Comparison of ENCODE assay signal across 8 mouse cellular contexts in the genomic region with DNA sequence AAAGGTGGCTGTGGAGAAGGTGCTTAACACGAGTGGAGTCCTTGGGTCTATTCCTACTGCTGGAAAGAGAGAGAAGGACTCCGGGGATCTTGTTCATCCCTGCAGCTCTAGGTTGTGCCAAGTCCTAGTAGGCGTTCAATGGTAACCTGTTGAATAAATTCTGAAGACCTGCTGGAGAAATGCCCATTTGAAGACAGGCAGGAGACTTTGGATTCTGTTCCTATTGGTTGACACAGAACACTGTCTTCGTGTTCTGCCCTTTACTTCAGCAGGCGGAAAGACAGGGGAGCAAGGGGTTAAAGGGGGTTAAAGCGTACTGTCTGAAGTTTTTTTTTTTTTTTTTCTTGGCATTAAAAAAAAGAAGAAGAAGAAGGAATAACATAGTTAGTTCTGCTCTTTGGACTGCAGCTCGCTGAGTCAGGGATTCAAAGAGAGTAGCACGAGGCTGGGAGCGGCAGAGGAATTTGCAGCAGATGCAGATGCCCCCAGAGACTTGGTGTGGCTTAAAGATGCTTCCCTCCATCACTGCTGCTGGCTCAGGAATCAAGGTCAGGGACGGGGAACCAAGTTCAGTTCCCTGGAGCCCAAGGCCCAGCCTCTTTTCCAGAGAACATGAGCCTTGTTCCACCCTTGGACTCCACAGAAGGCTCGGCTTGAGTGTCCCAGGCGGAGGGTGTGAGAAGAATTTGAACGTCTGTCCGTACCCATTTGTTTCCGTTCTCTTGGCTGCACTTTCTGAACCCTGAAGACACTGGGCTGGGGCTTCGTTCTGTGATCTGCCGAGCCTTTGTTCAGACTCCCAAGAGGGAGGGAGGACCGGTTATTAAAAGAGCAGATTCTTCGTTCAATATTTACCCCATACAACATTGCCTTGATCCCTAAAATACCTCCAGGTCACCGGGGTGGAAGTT. TPM values are rescaled to one million over a fixed set of nuclear protein-coding genes. Genes with fewer than 3 reads are reported as not detected.
DNase-seq lines count a peak whose midpoint lies in the region; ATAC-seq lines count a peak whose summit lies in the region.
"Had no signal": no experiment of that assay in that cellular context is flagged by ENCODE, and none has a peak within 500 bp of the region (broad histone marks: within the 10 kb centered on the region; RNA-seq: fewer than 3 reads in every experiment).

No protein-coding gene starts in this region.

- peak; percentile 48 to 53 for DNase-seq in right cerebral cortex, postnatal 10 days (ENCODE audit: low spot score in 2 of 2)
- DNase-seq in right cerebral cortex, postnatal 36 days (ENCODE audit: low spot score in 2 of 2), result no peak
- DNase-seq in gastrocnemius, postnatal 4 days (ENCODE audit: low spot score in 2 of 2), result peak; percentile 43 to 79
- DNase-seq in kidney, postnatal 10 days, result peak; percentile 81
- DNase-seq in testis, postnatal 10 days (ENCODE audit: low spot score), result peak; percentile 69
- DNase-seq in thymus, adult 18-20 months, result no peak

- H3K27me3 ChIP-seq in midbrain, embryonic 15.5 days (replicated peaks), result no peaks in the 10 kb centered on the region

- H3K4me3 ChIP-seq in midbrain, embryonic 15.5 days, result no peak overlapping the region

- no peak overlapping the region for H3K27ac ChIP-seq in midbrain, embryonic 15.5 days
- H3K27ac ChIP-seq: liver, embryonic 14.5 days had no signal

- no peak overlapping the region for H3K4me2 ChIP-seq in midbrain, embryonic 15.5 days

- no peak overlapping the region for H3K9ac ChIP-seq in midbrain, embryonic 15.5 days
- H3K9ac ChIP-seq: liver, embryonic 14.5 days had no signal

- WGBS in midbrain, embryonic 15.5 days, result 62% methylated on average over 20 of the region's 20 CpGs

- no peaks in the 10 kb centered on the region for H3K4me1 ChIP-seq in midbrain, embryonic 15.5 days

- no peaks in the 10 kb centered on the region for H3K9me3 ChIP-seq in midbrain, embryonic 15.5 days

- no peak for ATAC-seq in midbrain, embryonic 15.5 days (replicated peaks)

- H3K36me3 ChIP-seq in midbrain, embryonic 15.5 days (replicated peaks), result no peaks in the 10 kb centered on the region

RNA-seq across cellular contexts. Expression of a gene that starts 17.4 kb away (rescaled TPM):
- total RNA-seq in gastrocnemius, postnatal 4 days (2021), result 100 to 1,000 TPM; 445 to 463 TPM
- 330 and 331 TPM in 2 replicates for polyA plus RNA-seq in midbrain, embryonic 15.5 days (2015; fragmentation: Nextera tagmentation; extraction: Ambion mirVana)

RNA-seq across cellular contexts. Expression of a gene that starts 44.4 kb away (rescaled TPM):
- 100 to 1,000 TPM; 344 to 382 TPM for total RNA-seq in gastrocnemius, postnatal 4 days (2021)
- polyA plus RNA-seq in midbrain, embryonic 15.5 days (2015; fragmentation: Nextera tagmentation; extraction: Ambion mirVana), result 323 and 328 TPM in 2 replicates

Comparison
In these comparisons a context has a peak if more than half of its experiments do, and no peak if none do; other contexts are left out.
1. DNase-seq: peak in right cerebral cortex, postnatal 10 days (2 of 2), gastrocnemius, postnatal 4 days (2 of 2), kidney, postnatal 10 days (single experiment) and testis, postnatal 10 days (single experiment); none in right cerebral cortex, postnatal 36 days (0 of 2) and thymus, adult 18-20 months (0 of 2).